Mouse (Mus musculus) testis, adult 2 months (tissue): ENCODE results near the gene Uggt2.

Source experiments
- CTCF ChIP-seq: fragments of 200-500 bp; IDR thresholded peaks from 2 replicates; pipeline ENCODE4 v1.5.1; 2012; ENCODE audit warnings: low read depth, mild to moderate bottlenecking, inconsistent platforms, low read length, moderate library complexity; ENCODE audit not compliant: control insufficient read depth, insufficient read depth, insufficient replicate concordance
- POLR2A ChIP-seq: fragments of 200-500 bp; IDR thresholded peaks from 2 replicates; pipeline ENCODE4 v1.6.1; 2012; ENCODE audit warnings: low read depth, mild to moderate bottlenecking, inconsistent platforms, low read length, moderate library complexity; ENCODE audit not compliant: control insufficient read depth

GRCm38 (mm10) chr14:118940796-118941495 is 158.3 kb downstream of the Uggt2 start:
- TF ChIP-seq CTCF (no peak), POLR2A (no peak)
